Mouse (Mus musculus) cerebellum, adult 11-12 months (tissue): ENCODE measurements around the gene Cox8b.

Source experiments
- DNase-seq: peaks from one replicate; pipeline ENCODE4 v3.0.0; 2022

Gene Cox8b

GRCm38 (mm10) chr7:140900220-140900619 lies at the start of gene Cox8b:
TSS of gene Cox8b (minus strand) at chr7:140900446.
- no peak for DNase-seq

GRCm38 (mm10) chr7:140949255-140949654 lies 49.0 kb upstream of the Cox8b start:
- DNase-seq, result no peak

GRCm38 (mm10) chr7:140948161-140948560 lies 47.9 kb upstream of the Cox8b start:
- no peak for DNase-seq

- DNase-seq, result no peak
Measured at GRCm38 (mm10) chr7:140946980-140947379, 46.7 kb upstream of the Cox8b start.

GRCm38 (mm10) chr7:140946311-140946710 lies 46.1 kb upstream of the Cox8b start:
- DNase-seq, result no peak

GRCm38 (mm10) chr7:140945247-140945646 lies 45.0 kb upstream of the Cox8b start:
- DNase-seq, result no peak

- no peak for DNase-seq
Measured at GRCm38 (mm10) chr7:140944236-140944635, 44.0 kb upstream of the Cox8b start.

GRCm38 (mm10) chr7:140943356-140943755 lies 43.1 kb upstream of the Cox8b start:
- DNase-seq, result no peak

- DNase-seq, result no peak
Measured at GRCm38 (mm10) chr7:140942811-140943210, 42.6 kb upstream of the Cox8b start.

- DNase-seq, result no peak
Measured at GRCm38 (mm10) chr7:140942341-140942740, 42.1 kb upstream of the Cox8b start.

GRCm38 (mm10) chr7:140941222-140942051 lies 41.2 kb upstream of the Cox8b start, which contains the start of gene Pgghg:
TSS of gene Pgghg (plus strand) at chr7:140941391.
- peak; percentile 36 for DNase-seq

GRCm38 (mm10) chr7:140939669-140940171 lies 39.5 kb upstream of the Cox8b start:
- DNase-seq, result no peak

- no peak for DNase-seq
Measured at GRCm38 (mm10) chr7:140938896-140939295, 38.6 kb upstream of the Cox8b start.

- no peak for DNase-seq
Measured at GRCm38 (mm10) chr7:140938436-140938835, 38.2 kb upstream of the Cox8b start.

GRCm38 (mm10) chr7:140927181-140927580 lies 26.9 kb upstream of the Cox8b start:
- DNase-seq, result no peak

GRCm38 (mm10) chr7:140923070-140923775 lies 23.0 kb upstream of the Cox8b start:
- DNase-seq, result no peak

GRCm38 (mm10) chr7:140922398-140923069 lies 22.3 kb upstream of the Cox8b start:
- DNase-seq, result peak; percentile 83

GRCm38 (mm10) chr7:140921225-140921975 lies 21.2 kb upstream of the Cox8b start:
- DNase-seq, result no peak

- DNase-seq, result no peak
Measured at GRCm38 (mm10) chr7:140920418-140921029, 20.3 kb upstream of the Cox8b start, which contains the start of gene Nlrp6. TSS of gene Nlrp6 (plus strand) at chr7:140920902.

- no peak for DNase-seq
Measured at GRCm38 (mm10) chr7:140919911-140920310, 19.7 kb upstream of the Cox8b start.

GRCm38 (mm10) chr7:140914031-140914690 lies 13.9 kb upstream of the Cox8b start:
- DNase-seq, result no peak
